Comparison of ENCODE assay signal across 39 mouse cellular contexts in genomic region chr12:76215121-76215520, GRCm38 (mm10). TPM values are rescaled to one million over a fixed set of nuclear protein-coding genes. Genes with fewer than 3 reads are reported as not detected.
A peak's percentile ranks its signal among the peaks of the same experiment; 100 is the strongest.
DNase-seq lines count a peak whose midpoint lies in the region; ATAC-seq and TF ChIP-seq lines count a peak whose summit lies in the region.
"Had no signal": no experiment of that assay in that cellular context is flagged by ENCODE, and none has a peak within 500 bp of the region (broad histone marks: within the 10 kb centered on the region; RNA-seq: fewer than 3 reads in every experiment).

No protein-coding gene starts in this region.

- H3K4me1 ChIP-seq in embryonic facial prominence, embryonic 13.5 days: peaks cover 20% of the 10 kb centered on the region
- H3K4me1 ChIP-seq in embryonic facial prominence, embryonic 10.5 days: peaks cover 12% of the 10 kb centered on the region
- peaks cover 24% of the 10 kb centered on the region for H3K4me1 ChIP-seq in heart, embryonic 13.5 days
- peaks cover 72% of the 10 kb centered on the region for H3K4me1 ChIP-seq in E14TG2a.4 (replicated peaks; ENCODE audit: low read depth, low read length)
- H3K4me1 ChIP-seq: forebrain, embryonic 12.5 days; hindbrain, embryonic 13.5 days; limb, embryonic 15.5 days; liver, embryonic 13.5 days; neural tube, embryonic 13.5 days had no signal

- H3K4me2 ChIP-seq in embryonic facial prominence, embryonic 13.5 days: no peak overlapping the region
- peak overlapping the region; percentile 19; the same call in 1 of the 2 replicates for H3K4me2 ChIP-seq in heart, embryonic 13.5 days
- H3K4me2 ChIP-seq: embryonic facial prominence, embryonic 15.5 days; forebrain, embryonic 12.5 days; hindbrain, embryonic 13.5 days; limb, embryonic 15.5 days; liver, embryonic 13.5 days; midbrain, embryonic 12.5 days; neural tube, embryonic 13.5 days had no signal

- no peak for ATAC-seq in embryonic facial prominence, embryonic 13.5 days (ENCODE audit: insufficient number of reproducible peaks, insufficient read depth, low FRiP score, low TSS enrichment, low read depth)
- ATAC-seq in heart, embryonic 13.5 days (ENCODE audit: extremely low read depth, insufficient number of reproducible peaks, low FRiP score, low TSS enrichment): no peak
- ATAC-seq: forebrain, postnatal 0 days; intestine, postnatal 0 days; lung, postnatal 0 days; Patski had no signal

- TF ChIP-seq CTCF in E14TG2a.4 (conservative IDR thresholded peaks at IDR 0.05; ENCODE audit: low read length): no peak

- H3K27ac ChIP-seq in embryonic facial prominence, embryonic 13.5 days: no peak overlapping the region
- no peak overlapping the region for H3K27ac ChIP-seq in embryonic facial prominence, embryonic 10.5 days (replicated peaks)
- no peak overlapping the region for H3K27ac ChIP-seq in heart, embryonic 13.5 days (replicated peaks)
- H3K27ac ChIP-seq: embryonic facial prominence, embryonic 15.5 days; forebrain, embryonic 12.5 days; hindbrain, embryonic 13.5 days; limb, embryonic 15.5 days; liver, embryonic 13.5 days; midbrain, embryonic 12.5 days; neural tube, embryonic 13.5 days had no signal

- DNase-seq in embryonic facial prominence, embryonic 10.5 days (ENCODE audit: low spot score): no peak
- no peak for DNase-seq in heart, adult 18-20 months
- DNase-seq in ZHBTc4 (ENCODE audit: low read depth, low spot score) (peak; percentile 83), MN1 (ENCODE audit: low spot score) (no peak)
- DNase-seq: adrenal gland, postnatal 25 days; cerebellum, adult 11-12 months; cerebellum, adult 9-11 months; forebrain, postnatal 0 days; gastrocnemius, postnatal 10 days; heart, postnatal 36 days; kidney, adult 9 months; kidney, postnatal 10 days; layer of hippocampus, postnatal 36 days; left cerebral cortex, postnatal 4 days; liver, embryonic 13.5 days; lung, adult 18-20 months; lung, postnatal 4 days; right cerebral cortex, postnatal 14 days; thymus, postnatal 14 days had no signal

- no peak overlapping the region for H3K4me3 ChIP-seq in embryonic facial prominence, embryonic 13.5 days
- H3K4me3 ChIP-seq in embryonic facial prominence, embryonic 10.5 days: no peak overlapping the region
- no peak overlapping the region for H3K4me3 ChIP-seq in heart, embryonic 13.5 days
- peak overlapping the region; percentile 86 for H3K4me3 ChIP-seq in E14TG2a.4 (replicated peaks; ENCODE audit: low read length)
- H3K4me3 ChIP-seq: embryonic facial prominence, embryonic 15.5 days; forebrain, embryonic 12.5 days; hindbrain, embryonic 13.5 days; limb, embryonic 15.5 days; liver, embryonic 13.5 days; megakaryocyte, embryonic 14.5 days; midbrain, embryonic 12.5 days; neural tube, embryonic 13.5 days had no signal

- no peaks in the 10 kb centered on the region for H3K9me3 ChIP-seq in embryonic facial prominence, embryonic 13.5 days
- H3K9me3 ChIP-seq in embryonic facial prominence, embryonic 10.5 days: no peaks in the 10 kb centered on the region
- H3K9me3 ChIP-seq in heart, embryonic 13.5 days: no peaks in the 10 kb centered on the region
- no peaks in the 10 kb centered on the region for H3K9me3 ChIP-seq in E14TG2a.4 (ENCODE audit: low read length)
- H3K9me3 ChIP-seq: embryonic facial prominence, embryonic 15.5 days; forebrain, embryonic 12.5 days; G1E; hindbrain, embryonic 13.5 days; limb, embryonic 15.5 days; liver, embryonic 13.5 days; megakaryocyte, embryonic 14.5 days; midbrain, embryonic 12.5 days; neural tube, embryonic 13.5 days had no signal

- 14% methylated on average over 5 of the region's 5 CpGs for WGBS in embryonic facial prominence, embryonic 13.5 days
- 22% methylated on average over 5 of the region's 5 CpGs for WGBS in embryonic facial prominence, embryonic 10.5 days
- WGBS in heart, embryonic 13.5 days: 10% methylated on average over 5 of the region's 5 CpGs

- H3K36me3 ChIP-seq in embryonic facial prominence, embryonic 13.5 days: no peaks in the 10 kb centered on the region
- no peaks in the 10 kb centered on the region for H3K36me3 ChIP-seq in embryonic facial prominence, embryonic 10.5 days (replicated peaks)
- no peaks in the 10 kb centered on the region for H3K36me3 ChIP-seq in heart, embryonic 13.5 days
- no peaks in the 10 kb centered on the region for H3K36me3 ChIP-seq in E14TG2a.4 (ENCODE audit: insufficient read depth, low read length)
- H3K36me3 ChIP-seq: embryonic facial prominence, embryonic 15.5 days; forebrain, embryonic 12.5 days; hindbrain, embryonic 13.5 days; limb, embryonic 15.5 days; liver, embryonic 13.5 days; midbrain, embryonic 12.5 days; neural tube, embryonic 13.5 days had no signal

- H3K27me3 ChIP-seq in embryonic facial prominence, embryonic 13.5 days: no peaks in the 10 kb centered on the region
- no peaks in the 10 kb centered on the region for H3K27me3 ChIP-seq in embryonic facial prominence, embryonic 10.5 days (replicated peaks; ENCODE audit: low read depth, poor library complexity, severe bottlenecking)
- no peaks in the 10 kb centered on the region for H3K27me3 ChIP-seq in heart, embryonic 13.5 days (replicated peaks)
- no peaks in the 10 kb centered on the region for H3K27me3 ChIP-seq in E14TG2a.4 (ENCODE audit: insufficient read depth, low read length)
- H3K27me3 ChIP-seq: embryonic facial prominence, embryonic 15.5 days; forebrain, embryonic 12.5 days; hindbrain, embryonic 13.5 days; limb, embryonic 15.5 days; liver, embryonic 13.5 days; midbrain, embryonic 12.5 days; neural tube, embryonic 13.5 days; Patski had no signal

- 0 out of 2 replicates have a peak overlapping the region, but pooled peaks have one; percentile 32 for H3K9ac ChIP-seq in embryonic facial prominence, embryonic 13.5 days
- H3K9ac ChIP-seq in heart, embryonic 13.5 days: no peak overlapping the region
- H3K9ac ChIP-seq: embryonic facial prominence, embryonic 15.5 days; forebrain, embryonic 12.5 days; forebrain, postnatal 0 days; hindbrain, embryonic 13.5 days; limb, embryonic 15.5 days; liver, embryonic 13.5 days; midbrain, embryonic 12.5 days; neural tube, embryonic 13.5 days had no signal

RNA-seq across cellular contexts. Expression of gene Tex21, which starts 31.4 kb away (rescaled TPM):
- 0.12 TPM in 1 of 2 replicates, not detected in the other for polyA plus RNA-seq in embryonic facial prominence, embryonic 13.5 days (2015; fragmentation: Nextera tagmentation; extraction: Ambion mirVana)
- not detected in 2 replicates for polyA plus RNA-seq in embryonic facial prominence, embryonic 10.5 days (2016; fragmentation: Nextera tagmentation; extraction: Ambion mirVana)
- 0.22 and 0.35 TPM in 2 replicates for polyA plus RNA-seq in heart, embryonic 13.5 days (2015; fragmentation: Nextera tagmentation; extraction: Ambion mirVana)
- total RNA-seq in heart, adult 18-20 months (2021): not detected
- total RNA-seq: adrenal gland, adult 18-20 months; adrenal gland, postnatal 25 days; forebrain, postnatal 0 days; gastrocnemius, postnatal 10 days; heart, postnatal 36 days; layer of hippocampus, postnatal 36 days; left cerebral cortex, postnatal 4 days had no signal
- polyA plus RNA-seq: embryonic facial prominence, embryonic 15.5 days; forebrain, embryonic 12.5 days; forebrain, postnatal 0 days; intestine, postnatal 0 days; large intestine, adult 2 months; limb, embryonic 15.5 days; lung, postnatal 0 days; midbrain, embryonic 12.5 days; neural tube, embryonic 13.5 days; Patski; small intestine, adult 2 months; stomach, embryonic 16.5 days; urinary bladder, adult 2 months had no signal

RNA-seq across cellular contexts. Expression of gene Esr2, which starts 38.1 kb away (rescaled TPM):
- 0.21 and 0.31 TPM in 2 replicates for polyA plus RNA-seq in embryonic facial prominence, embryonic 13.5 days (2015; fragmentation: Nextera tagmentation; extraction: Ambion mirVana)
- 0.20 and 0.29 TPM in 2 replicates for polyA plus RNA-seq in embryonic facial prominence, embryonic 10.5 days (2016; fragmentation: Nextera tagmentation; extraction: Ambion mirVana)
- 0.32 and 0.42 TPM in 2 replicates for polyA plus RNA-seq in heart, embryonic 13.5 days (2015; fragmentation: Nextera tagmentation; extraction: Ambion mirVana)
- total RNA-seq in heart, adult 18-20 months (2021): not detected
- total RNA-seq: adrenal gland, postnatal 25 days; common myeloid progenitor, adult 5-6 weeks; heart, postnatal 36 days had no signal
- polyA plus RNA-seq: G1E; intestine, postnatal 0 days; Patski had no signal

RNA-seq across cellular contexts. Expression of gene Mthfd1, which starts 40.0 kb away (rescaled TPM):
- polyA plus RNA-seq in embryonic facial prominence, embryonic 13.5 days (2015; fragmentation: Nextera tagmentation; extraction: Ambion mirVana): 73.9 and 76.8 TPM in 2 replicates
- polyA plus RNA-seq in embryonic facial prominence, embryonic 10.5 days (2016; fragmentation: Nextera tagmentation; extraction: Ambion mirVana): 106 and 117 TPM in 2 replicates
- polyA plus RNA-seq in heart, embryonic 13.5 days (2015; fragmentation: Nextera tagmentation; extraction: Ambion mirVana): 40.1 and 41.0 TPM in 2 replicates
- total RNA-seq in heart, adult 18-20 months (2021): 10 to 100 TPM; 25.6 to 27.9 TPM
